Mouse (Mus musculus): ENCODE measurements around the gene Rel. TPM values are rescaled to one million over a fixed set of nuclear protein-coding genes. Genes with fewer than 3 reads are reported as not detected.
"Not testable (repeated sequence)": the region's sequence is repeated elsewhere in the genome, so short reads cannot be mapped to it uniquely, and the experiment has no call there.

The Rel gene
- polyA plus RNA-seq (2015; fragmentation: Nextera tagmentation; extraction: Ambion mirVana) = 1.1 and 1.2 TPM in 2 replicates

DNA sequence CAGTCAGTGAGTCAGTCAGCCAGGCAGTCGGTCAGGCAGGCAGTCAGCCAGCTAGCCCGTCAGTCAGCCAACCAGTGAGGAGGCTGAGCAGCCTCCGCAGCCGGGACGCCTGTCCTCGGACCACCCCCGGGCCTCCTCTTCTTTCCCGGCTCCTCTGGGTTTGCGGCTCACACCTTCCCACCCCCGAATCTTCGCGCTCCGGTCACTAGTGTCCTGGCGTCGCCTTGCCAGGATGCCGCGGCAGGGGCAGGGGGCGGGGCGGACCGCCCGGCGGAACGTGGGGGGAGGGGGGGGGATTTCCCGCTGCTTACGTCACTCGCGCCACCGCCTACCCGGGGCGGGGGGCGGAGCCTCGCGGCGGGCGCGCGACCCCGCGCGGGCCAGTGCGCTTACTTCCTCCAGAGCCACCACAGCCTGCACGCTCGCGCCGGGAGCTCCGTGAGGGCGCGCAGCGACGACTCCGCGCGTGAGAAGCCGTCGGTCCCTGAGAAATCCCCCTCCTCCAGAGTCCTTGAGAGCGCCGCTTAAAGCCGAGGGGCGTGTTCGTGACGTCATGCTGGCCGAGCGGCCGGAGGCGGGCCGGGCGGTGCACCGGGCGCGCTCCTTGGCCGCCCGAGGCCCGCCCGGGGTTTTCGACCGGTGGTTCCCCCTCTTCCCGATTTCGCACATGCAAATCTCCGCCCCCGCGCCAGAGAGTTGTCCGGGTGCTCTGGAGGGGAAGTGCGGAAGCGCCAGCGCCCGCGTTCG is at the start of gene Rel:
Gene Rel (minus strand): TSS at position 211 of the 747 bp plus-strand sequence.
- peak; percentile 92 for ATAC-seq (ENCODE audit: low read depth)
- H3K27me3 ChIP-seq (ENCODE audit: control insufficient read depth, insufficient read depth, low read depth, low read length) = no peaks in the 10 kb centered on the region; the same call in 1 of the 2 replicates

DNA sequence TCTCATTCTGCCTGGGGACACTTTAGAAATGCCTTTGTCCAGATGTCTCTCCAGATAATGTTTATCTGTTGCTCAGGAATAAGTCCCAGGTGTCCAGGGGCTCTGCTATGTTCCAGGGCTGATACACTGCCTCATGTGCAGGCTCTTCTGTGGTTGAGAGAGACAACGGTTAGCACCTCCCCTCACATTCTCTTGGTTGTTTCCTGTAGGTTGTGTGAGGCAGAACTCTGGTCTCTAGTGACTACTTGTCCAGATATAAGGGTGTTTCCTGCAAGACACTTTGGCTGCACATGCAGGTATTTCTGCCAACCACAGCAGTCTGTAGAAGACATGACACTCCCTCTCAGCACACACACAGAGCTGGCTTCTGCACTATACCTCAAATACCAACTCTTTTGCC is 48.0 kb upstream of the Rel start:
- no peak overlapping the region for H3K27ac ChIP-seq (ENCODE audit: low read length)
- no peak for ATAC-seq (ENCODE audit: low read depth)
- no peaks in the 10 kb centered on the region for H3K4me1 ChIP-seq (replicated peaks; ENCODE audit: control insufficient read depth, insufficient read depth, low read length)
- H3K27me3 ChIP-seq (ENCODE audit: control insufficient read depth, insufficient read depth, low read depth, low read length) = no peaks in the 10 kb centered on the region
- no peak overlapping the region for H3K4me3 ChIP-seq (ENCODE audit: low read length)
- H3K36me3 ChIP-seq (ENCODE audit: control insufficient read depth, insufficient read depth, low read length) = no peaks in the 10 kb centered on the region
- WGBS = 83% methylated on average over 1 of the region's 1 CpGs
- H3K9ac ChIP-seq (ENCODE audit: low read length) = no peak overlapping the region
- no peak overlapping the region for H3K4me2 ChIP-seq (ENCODE audit: low read depth, low read length)
- H3K9me3 ChIP-seq (ENCODE audit: control insufficient read depth, low read length) = no peaks in the 10 kb centered on the region

More for the DNA sequence above, at the start of gene Rel:
- H3K4me3 ChIP-seq (ENCODE audit: low read length) = peak within 1 kb of the TSS; percentile 69
- H3K36me3 ChIP-seq (ENCODE audit: control insufficient read depth, insufficient read depth, low read length) = no peaks in the 10 kb centered on the region
- WGBS = under 1% methylated on average over 66 of the region's 88 CpGs
- peak within 1 kb of the TSS; percentile 95 for H3K27ac ChIP-seq (ENCODE audit: low read length)
- peak within 1 kb of the TSS; percentile 88 for H3K4me2 ChIP-seq (ENCODE audit: low read depth, low read length)
- peak within 1 kb of the TSS; percentile 77 for H3K9ac ChIP-seq (ENCODE audit: low read length)
- no peaks in the 10 kb centered on the region for H3K9me3 ChIP-seq (ENCODE audit: control insufficient read depth, low read length)
- H3K4me1 ChIP-seq (replicated peaks; ENCODE audit: control insufficient read depth, insufficient read depth, low read length) = peaks cover 7% of the 10 kb centered on the region

DNA sequence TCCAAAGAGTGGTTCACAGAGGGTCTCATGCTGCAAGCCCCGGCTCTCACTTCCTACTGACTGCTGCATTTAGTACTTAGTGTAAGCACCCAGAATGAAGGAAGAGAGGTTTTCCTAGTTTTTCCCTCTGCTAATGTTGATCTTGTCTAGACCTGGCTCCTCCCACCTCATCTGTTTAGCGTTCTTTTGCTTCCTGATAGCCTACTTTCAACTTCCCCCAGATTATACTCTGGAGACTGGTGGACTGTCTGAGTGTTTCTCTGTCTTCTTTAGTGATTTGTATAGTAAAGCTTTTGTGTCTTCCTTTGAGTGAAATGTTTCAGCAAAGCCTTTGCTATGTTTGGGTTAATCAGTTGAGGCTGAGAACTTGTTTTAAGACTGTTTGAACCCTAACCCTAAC is 40.0 kb upstream of the Rel start:
- no peak overlapping the region for H3K4me3 ChIP-seq (ENCODE audit: low read length)
- H3K4me1 ChIP-seq (replicated peaks; ENCODE audit: control insufficient read depth, insufficient read depth, low read length) = no peaks in the 10 kb centered on the region
- no peaks in the 10 kb centered on the region for H3K36me3 ChIP-seq (ENCODE audit: control insufficient read depth, insufficient read depth, low read length)
- WGBS = 41% methylated on average over 2 of the region's 2 CpGs
- H3K9me3 ChIP-seq (ENCODE audit: control insufficient read depth, low read length) = no peaks in the 10 kb centered on the region
- no peak for ATAC-seq (ENCODE audit: low read depth)
- H3K27ac ChIP-seq (ENCODE audit: low read length) = no peak overlapping the region
- H3K27me3 ChIP-seq (ENCODE audit: control insufficient read depth, insufficient read depth, low read depth, low read length) = no peaks in the 10 kb centered on the region
- no peak overlapping the region for H3K9ac ChIP-seq (ENCODE audit: low read length)
- H3K4me2 ChIP-seq (ENCODE audit: low read depth, low read length) = no peak overlapping the region

- WGBS = 57% methylated on average over 3 of the region's 3 CpGs
- Histone ChIP-seq H3K27me3 (ENCODE audit: control insufficient read depth, insufficient read depth, low read depth, low read length) (no peaks in the 10 kb centered on the region), H3K36me3 (ENCODE audit: control insufficient read depth, insufficient read depth, low read length) (no peaks in the 10 kb centered on the region), H3K4me2 (ENCODE audit: low read depth, low read length) (no peak overlapping the region), H3K4me1 (replicated peaks; ENCODE audit: control insufficient read depth, insufficient read depth, low read length) (no peaks in the 10 kb centered on the region), H3K4me3 (ENCODE audit: low read length) (no peak overlapping the region), H3K9ac (ENCODE audit: low read length) (no peak overlapping the region), H3K27ac (ENCODE audit: low read length) (no peak overlapping the region), H3K9me3 (ENCODE audit: control insufficient read depth, low read length) (no peaks in the 10 kb centered on the region)
- no peak for ATAC-seq (ENCODE audit: low read depth)
Measured at GRCm38 (mm10) chr11:23805716-23806115, 34.9 kb upstream of the Rel start.

DNA sequence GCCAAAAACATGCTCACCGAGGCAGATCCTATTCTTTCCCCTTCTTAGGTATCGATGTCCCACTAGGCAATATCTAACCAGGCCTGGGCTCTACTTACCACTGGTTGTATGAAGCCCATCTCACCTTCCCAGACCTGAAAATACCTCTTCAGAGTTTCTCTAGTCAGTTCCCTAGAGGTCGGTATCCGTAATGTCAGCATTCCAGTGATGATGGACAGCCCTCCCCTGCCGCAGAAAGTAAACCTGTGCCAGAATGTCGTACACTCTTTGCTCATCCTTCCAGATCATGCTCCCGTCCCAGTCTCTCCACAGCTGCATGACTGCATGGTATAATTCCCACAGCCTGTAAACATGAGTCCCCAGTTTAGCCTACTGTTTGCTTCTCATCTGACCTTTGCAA is 32.4 kb upstream of the Rel start:
- Histone ChIP-seq H3K27ac (ENCODE audit: low read length) (no peak overlapping the region), H3K4me3 (ENCODE audit: low read length) (no peak overlapping the region), H3K9me3 (ENCODE audit: control insufficient read depth, low read length) (no peaks in the 10 kb centered on the region), H3K4me2 (ENCODE audit: low read depth, low read length) (no peak overlapping the region), H3K4me1 (replicated peaks; ENCODE audit: control insufficient read depth, insufficient read depth, low read length) (no peaks in the 10 kb centered on the region), H3K36me3 (ENCODE audit: control insufficient read depth, insufficient read depth, low read length) (no peaks in the 10 kb centered on the region), H3K9ac (ENCODE audit: low read length) (no peak overlapping the region), H3K27me3 (ENCODE audit: control insufficient read depth, insufficient read depth, low read depth, low read length) (no peaks in the 10 kb centered on the region)
- WGBS = 64% methylated on average over 7 of the region's 7 CpGs
- ATAC-seq (ENCODE audit: low read depth) = no peak

DNA sequence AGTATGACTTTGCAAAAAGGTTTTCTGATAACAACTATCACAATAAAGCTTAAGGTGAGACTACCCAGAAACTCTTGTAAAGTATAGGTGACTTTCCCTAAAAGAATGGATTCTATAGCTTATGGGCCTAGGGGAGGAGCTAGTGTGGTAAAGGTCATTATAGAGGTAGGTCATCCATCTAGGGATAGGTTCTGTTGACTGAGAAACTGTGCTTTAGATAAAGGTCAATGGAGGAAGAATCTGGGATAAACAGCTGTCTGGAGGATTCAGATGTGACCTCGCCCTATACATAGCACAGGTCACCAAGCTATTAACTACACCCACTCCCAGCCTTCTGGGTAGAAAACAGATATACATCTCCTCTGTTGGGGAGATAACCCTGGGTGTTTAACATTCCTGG is 31.5 kb upstream of the Rel start:
- H3K4me3 ChIP-seq (ENCODE audit: low read length) = no peak overlapping the region
- no peak overlapping the region for H3K4me2 ChIP-seq (ENCODE audit: low read depth, low read length)
- H3K27me3 ChIP-seq (ENCODE audit: control insufficient read depth, insufficient read depth, low read depth, low read length) = no peaks in the 10 kb centered on the region
- ATAC-seq (ENCODE audit: low read depth) = no peak
- H3K9me3 ChIP-seq (ENCODE audit: control insufficient read depth, low read length) = no peaks in the 10 kb centered on the region
- H3K36me3 ChIP-seq (ENCODE audit: control insufficient read depth, insufficient read depth, low read length) = no peaks in the 10 kb centered on the region
- no peak overlapping the region for H3K9ac ChIP-seq (ENCODE audit: low read length)
- H3K4me1 ChIP-seq (replicated peaks; ENCODE audit: control insufficient read depth, insufficient read depth, low read length) = no peaks in the 10 kb centered on the region
- H3K27ac ChIP-seq (ENCODE audit: low read length) = no peak overlapping the region
- WGBS = 88% methylated on average over 1 of the region's 1 CpGs

DNA sequence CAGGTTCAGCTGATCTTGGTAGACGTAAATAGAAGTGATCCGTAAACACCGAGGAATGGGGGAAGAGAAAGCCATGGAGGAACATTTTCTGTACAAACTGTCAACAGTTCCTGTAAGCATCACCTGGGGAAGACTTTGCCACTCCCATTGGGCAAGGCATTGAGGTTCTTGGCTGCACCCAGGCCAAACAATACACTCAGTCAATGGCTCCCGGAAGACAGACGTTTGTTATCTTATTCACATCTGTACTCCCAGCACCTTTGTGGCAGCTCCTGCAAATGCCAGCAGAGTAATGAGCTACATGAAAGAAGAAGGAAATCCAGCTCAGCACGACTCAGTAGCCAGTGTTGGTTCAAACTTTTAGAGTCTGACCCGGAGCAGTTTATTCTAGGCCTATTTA is 31.1 kb upstream of the Rel start:
- Histone ChIP-seq H3K4me1 (replicated peaks; ENCODE audit: control insufficient read depth, insufficient read depth, low read length) (no peaks in the 10 kb centered on the region), H3K4me3 (ENCODE audit: low read length) (no peak overlapping the region), H3K27me3 (ENCODE audit: control insufficient read depth, insufficient read depth, low read depth, low read length) (no peaks in the 10 kb centered on the region), H3K27ac (ENCODE audit: low read length) (no peak overlapping the region), H3K9me3 (ENCODE audit: control insufficient read depth, low read length) (no peaks in the 10 kb centered on the region), H3K9ac (ENCODE audit: low read length) (no peak overlapping the region), H3K4me2 (ENCODE audit: low read depth, low read length) (no peak overlapping the region), H3K36me3 (ENCODE audit: control insufficient read depth, insufficient read depth, low read length) (no peaks in the 10 kb centered on the region)
- ATAC-seq (ENCODE audit: low read depth) = no peak
- 43% methylated on average over 7 of the region's 7 CpGs for WGBS

DNA sequence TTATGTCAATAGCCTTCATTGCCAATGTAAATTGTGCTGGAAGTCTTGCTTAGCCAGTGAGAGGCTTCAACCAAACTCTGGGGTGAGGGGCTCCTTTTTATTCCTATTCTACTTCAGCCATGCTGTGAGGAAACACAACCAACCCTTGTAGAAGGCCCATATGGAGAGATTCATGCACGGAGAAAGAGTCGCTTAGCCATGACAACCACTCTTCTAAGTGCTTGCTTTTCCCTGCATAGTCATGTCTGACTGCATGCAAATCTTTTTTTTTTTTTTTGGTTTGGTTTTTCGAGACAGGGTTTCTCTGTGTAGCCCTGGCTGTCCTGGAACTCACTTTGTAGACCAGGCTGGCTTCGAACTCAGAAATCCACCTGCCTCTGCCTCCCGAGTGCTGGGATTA is 12.9 kb upstream of the Rel start:
- H3K9me3 ChIP-seq (ENCODE audit: control insufficient read depth, low read length); H3K27ac ChIP-seq (ENCODE audit: low read length); H3K4me3 ChIP-seq (ENCODE audit: low read length); H3K4me1 ChIP-seq (replicated peaks; ENCODE audit: control insufficient read depth, insufficient read depth, low read length); ATAC-seq (ENCODE audit: low read depth); H3K27me3 ChIP-seq (ENCODE audit: control insufficient read depth, insufficient read depth, low read depth, low read length); H3K9ac ChIP-seq (ENCODE audit: low read length); H3K4me2 ChIP-seq (ENCODE audit: low read depth, low read length); H3K36me3 ChIP-seq (ENCODE audit: control insufficient read depth, insufficient read depth, low read length): not testable (repeated sequence)
- 82% methylated on average over 5 of the region's 5 CpGs for WGBS

DNA sequence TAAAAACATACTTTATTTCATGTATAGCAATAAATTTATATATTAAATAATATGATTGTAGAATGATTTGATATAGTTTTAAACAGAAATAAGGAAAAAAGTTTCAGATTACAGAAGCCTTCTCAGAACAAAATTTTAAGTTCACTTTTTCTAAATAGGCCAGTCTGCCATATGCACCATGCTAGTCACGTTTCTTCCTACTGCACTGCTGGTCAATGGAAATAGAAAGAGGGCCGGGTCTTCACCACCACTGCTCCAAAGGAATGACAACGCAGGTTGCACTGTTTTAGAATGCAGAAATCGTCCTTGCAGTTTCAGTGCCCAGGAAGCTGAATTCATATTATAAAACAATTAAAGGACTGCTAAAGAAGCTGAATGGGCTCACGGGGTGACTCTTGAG is 12.3 kb upstream of the Rel start:
- no peaks in the 10 kb centered on the region for H3K4me1 ChIP-seq (replicated peaks; ENCODE audit: control insufficient read depth, insufficient read depth, low read length)
- H3K27ac ChIP-seq (ENCODE audit: low read length) = no peak overlapping the region
- no peak overlapping the region for H3K4me3 ChIP-seq (ENCODE audit: low read length)
- ATAC-seq (ENCODE audit: low read depth) = no peak
- no peaks in the 10 kb centered on the region for H3K36me3 ChIP-seq (ENCODE audit: control insufficient read depth, insufficient read depth, low read length)
- no peaks in the 10 kb centered on the region for H3K27me3 ChIP-seq (ENCODE audit: control insufficient read depth, insufficient read depth, low read depth, low read length)
- no peak overlapping the region for H3K4me2 ChIP-seq (ENCODE audit: low read depth, low read length)
- H3K9me3 ChIP-seq (ENCODE audit: control insufficient read depth, low read length) = no peaks in the 10 kb centered on the region
- 76% methylated on average over 5 of the region's 5 CpGs for WGBS
- H3K9ac ChIP-seq (ENCODE audit: low read length) = no peak overlapping the region
